Mouse (Mus musculus) layer of hippocampus, adult 18-20 months (tissue): ENCODE measurements around the gene Tead4. TPM values are rescaled to one million over a fixed set of nuclear protein-coding genes. Genes with fewer than 3 reads are reported as not detected.

Source experiments
- DNase-seq, 2 experiments: peaks; one replicate each; pipeline ENCODE4 v3.0.0; 2022; ENCODE audit warnings: low spot score in 2 of 2
- total RNA-seq, 2 experiments: library from RNA; stranded (reverse); gene quantifications; 2 replicates each; pipeline ENCODE4 v1.2.3; 2021

Tead4 gene
- total RNA-seq, 2 experiments from 2014 or later = 0.97 to 1.5 TPM

DNA sequence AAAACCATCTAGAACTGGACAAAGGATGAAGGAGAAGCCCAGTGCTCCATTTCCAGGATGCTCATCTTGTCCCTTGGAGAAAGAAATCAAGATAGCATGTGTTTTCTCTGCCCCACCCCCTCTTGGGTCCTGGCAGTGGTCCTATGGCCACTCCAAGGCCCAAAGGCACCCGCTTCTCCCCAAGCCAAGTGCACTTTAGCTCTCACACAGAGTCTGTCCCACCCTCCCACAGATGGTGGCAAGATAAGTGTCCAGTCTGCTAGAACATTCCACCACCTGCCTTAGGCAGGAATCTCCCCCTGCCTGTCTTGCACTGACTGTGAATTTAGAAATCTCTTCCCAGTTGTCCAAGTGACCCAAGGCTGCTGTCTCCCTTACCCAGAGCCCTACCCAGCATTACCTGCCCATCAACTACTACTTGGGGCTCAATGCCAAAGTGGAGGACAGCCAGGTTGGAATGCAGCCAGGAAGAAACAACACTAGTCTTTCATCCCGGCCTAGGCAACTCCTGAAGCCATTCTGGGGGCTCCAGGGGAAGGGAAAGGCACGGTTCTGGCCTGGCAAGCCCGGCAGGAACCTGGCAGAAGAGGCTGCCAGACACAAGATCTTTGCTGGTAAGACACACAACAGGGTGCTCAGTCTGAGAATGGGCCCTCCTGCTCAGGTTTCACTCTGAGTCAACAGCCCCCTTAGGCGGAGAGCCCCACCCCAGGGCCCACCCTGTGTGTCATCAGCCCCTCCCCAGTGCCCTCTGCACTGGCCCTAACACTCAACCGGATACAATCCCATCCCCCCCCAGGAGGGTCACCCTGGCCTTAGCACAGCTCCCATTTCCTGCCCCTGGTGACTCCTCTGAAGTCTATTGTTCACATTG, 4.5 kb downstream of the Tead4 start:
- no peak for DNase-seq

DNA sequence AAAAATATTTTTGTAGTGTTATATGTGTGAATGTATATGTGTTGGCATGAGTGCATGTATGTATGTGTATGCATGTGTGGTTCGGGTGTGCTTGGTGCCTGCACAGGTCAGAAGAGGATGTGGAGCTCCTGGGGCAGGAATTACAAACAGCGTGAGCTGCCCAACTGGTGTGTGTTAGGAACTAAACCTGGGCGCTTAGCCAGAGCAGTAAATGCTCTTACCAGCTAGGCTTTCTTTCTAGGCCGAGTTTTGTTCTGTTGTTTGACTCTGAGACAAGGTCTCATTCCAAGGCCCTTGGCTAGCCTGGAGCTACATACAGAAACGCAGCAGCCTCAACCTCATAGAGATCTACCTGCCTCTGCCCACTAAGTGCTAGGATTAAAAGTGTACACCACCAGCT, 9.3 kb downstream of the Tead4 start:
- DNase-seq = no peak

DNA sequence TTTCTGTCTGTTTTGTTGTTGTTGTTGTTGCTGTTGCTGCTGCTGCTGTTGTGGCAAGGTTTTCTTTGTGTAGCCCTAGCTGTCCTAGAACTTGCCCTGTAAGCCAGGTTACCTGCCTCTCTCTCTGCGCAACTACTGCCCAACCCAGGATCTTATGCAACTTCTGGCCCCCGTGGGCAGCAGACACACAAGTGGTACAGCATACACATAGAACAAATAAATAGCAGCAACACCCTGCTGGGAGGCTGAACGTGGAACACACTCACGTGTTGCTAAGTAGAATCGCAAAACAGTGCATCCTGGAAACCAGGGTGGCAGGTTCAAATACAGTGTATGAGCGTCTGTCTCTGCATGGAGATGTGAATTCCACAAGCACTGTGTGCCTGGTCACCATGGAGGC, 11.9 kb downstream of the Tead4 start:
- DNase-seq = no peak

DNA sequence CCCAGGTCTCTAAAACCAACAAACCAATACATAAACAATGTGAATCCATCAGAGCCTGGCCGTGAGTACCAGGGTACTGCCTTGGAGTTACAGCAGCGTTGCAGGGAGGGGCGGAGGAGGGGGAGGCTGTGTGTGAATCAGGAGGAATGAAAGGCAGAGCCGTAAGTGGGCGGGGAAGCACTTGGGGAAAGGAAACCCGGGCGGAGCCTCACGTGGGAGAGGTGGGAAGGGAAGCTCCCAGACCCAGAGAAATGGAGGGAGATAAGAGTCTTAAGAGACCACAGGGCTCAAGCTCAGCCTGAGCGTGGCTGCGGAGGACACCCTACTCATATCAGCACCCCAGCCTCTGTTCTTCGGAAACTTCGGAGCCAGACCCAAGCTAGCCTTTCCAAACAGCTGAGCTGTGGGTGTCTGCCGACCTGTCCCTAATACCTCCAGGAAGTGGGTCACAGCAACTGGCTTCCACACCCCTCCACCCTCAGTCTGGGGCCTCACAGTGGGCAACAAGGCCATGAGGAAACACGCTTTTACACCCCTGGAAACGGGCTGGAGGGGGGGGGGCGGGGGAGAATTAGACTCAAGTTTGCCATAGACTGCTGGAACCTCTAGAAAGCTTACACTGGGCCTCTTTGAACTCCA, 14.7 kb downstream of the Tead4 start:
- peak in 1 of 2 experiments; percentile 21 for DNase-seq

DNA sequence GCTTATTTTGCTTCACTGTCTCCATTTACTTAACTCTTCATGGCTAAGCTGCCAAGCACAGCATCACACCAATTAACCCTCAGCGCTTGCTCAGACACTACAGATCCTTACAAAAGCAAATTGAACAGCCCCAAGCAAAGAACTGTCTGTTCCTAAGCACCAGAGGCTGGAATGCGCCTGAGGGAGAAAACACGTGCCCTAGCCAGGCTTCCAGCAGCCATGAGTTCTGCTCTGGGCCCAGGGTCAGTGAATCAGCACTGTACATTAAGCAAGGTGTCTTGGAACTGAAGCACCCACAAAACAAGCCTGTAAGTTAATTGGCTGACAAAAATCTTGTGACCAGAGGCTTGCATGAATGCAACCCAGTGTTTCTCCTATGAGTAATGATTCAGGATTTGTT, 18.5 kb downstream of the Tead4 start:
- DNase-seq = no peak

DNA sequence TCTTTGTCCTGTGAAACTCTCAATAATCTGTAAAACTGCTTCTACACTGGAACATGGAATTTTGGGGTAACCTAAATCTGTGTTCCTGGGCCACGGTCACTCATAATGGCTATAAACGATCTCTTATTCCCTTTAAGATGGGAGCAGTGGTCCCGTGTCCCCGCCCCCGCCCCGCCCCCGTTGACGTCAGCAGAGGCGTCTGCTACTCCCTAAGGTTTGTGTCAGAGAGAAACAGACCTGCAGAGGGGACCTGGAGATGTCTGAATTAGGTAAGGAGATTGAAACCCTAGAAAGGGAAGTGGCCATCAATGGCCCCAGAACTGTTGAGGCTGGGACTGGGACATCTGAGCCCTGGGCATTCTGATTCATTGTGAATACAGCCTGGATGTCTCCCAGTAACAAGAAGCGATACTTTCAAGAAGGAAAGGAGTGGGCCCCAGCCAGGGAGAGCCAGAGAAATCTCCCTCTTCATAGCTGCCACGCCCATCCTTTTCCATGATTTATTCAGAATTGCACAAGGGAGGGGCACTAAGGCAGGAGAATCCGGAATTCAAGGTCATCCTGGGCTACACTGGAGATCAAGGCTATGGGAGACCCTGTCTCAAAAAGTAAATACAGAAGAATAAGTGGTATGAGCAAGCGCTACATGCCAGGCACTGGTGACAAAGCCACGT, 20.0 kb downstream of the Tead4 start:
- DNase-seq = no peak

DNA sequence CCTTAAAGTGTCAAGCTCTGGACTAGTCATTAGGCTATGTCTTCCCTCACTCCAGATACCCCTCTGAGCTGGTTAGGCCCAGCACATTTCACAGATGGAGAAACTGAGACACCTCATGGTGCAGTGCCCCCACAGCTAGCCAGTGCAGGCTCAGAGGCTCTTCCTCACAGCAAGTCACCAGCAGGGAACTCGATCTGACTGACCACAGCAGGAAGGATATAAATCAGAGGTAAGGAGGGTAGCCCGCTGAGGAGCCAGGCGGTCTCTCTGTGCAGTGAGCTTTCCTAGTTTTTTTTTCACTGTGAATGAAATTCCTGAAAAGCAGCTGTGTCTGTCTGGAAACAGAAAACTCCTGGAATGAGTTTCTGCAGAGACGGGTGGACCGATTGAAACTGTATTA, 21.0 kb downstream of the Tead4 start:
- DNase-seq = no peak

DNA sequence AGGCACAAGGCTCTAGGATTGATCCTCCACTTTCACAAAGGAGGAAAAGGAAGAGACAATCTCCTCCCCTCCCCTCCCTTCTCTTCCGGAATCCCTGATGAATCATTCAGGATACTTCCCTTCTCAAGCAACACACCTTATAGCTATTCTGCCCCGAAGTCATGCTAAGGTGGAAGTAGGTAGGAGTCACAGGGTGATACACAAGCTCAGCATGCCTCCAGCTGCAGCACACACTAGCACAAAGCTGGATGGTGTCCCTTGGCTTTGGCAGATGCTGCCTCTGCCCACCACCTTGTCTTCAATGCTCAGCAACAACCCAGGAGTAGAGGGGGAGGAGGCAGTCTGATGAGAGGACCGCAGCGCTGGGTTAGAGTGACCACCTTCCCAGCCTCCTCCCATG, 21.5 kb downstream of the Tead4 start:
- DNase-seq = no peak

DNA sequence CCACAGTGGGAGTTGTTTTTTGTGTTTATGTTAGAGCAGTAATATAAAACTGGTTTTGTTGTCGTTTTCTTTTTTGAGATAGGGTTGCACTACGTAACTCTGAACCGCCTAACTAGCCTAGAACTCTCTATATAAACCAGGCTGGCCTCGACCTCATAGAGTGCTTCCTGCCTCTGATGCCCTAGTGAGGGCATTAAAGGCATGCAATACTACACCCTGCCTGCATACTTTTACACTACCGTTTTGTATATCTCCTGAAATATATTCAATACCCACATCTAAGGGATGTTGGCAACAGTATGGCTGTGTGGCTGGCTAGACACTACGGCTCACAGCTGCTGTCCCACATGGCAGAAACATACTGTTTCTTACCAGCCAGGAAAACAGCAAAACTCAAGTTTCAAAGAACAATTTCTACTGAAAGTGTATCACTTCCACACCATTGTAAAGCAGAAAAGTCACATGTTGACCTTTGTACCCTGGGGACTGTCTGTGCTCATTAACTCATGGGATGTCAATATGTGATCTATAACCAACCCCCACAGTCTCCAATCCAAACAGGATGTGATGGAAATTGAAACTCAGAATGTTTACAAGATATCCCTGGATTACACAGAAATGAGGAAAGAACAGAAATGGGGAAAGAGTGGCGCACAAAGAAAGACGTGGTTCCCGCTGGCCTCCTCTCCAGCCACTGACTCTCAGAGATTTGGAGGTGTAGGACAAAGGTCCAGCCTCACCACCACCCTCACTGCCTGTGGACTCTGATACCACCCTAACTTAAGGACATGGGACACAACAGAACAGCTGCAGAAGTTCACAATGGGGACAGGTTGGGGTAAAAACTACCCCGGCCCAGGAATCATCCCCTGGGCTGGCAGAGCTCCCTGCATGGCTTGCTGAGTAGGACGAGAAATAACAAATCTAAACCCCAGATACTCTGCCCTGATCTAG, 23.2 kb downstream of the Tead4 start:
- DNase-seq = peak; percentile 60 to 74

DNA sequence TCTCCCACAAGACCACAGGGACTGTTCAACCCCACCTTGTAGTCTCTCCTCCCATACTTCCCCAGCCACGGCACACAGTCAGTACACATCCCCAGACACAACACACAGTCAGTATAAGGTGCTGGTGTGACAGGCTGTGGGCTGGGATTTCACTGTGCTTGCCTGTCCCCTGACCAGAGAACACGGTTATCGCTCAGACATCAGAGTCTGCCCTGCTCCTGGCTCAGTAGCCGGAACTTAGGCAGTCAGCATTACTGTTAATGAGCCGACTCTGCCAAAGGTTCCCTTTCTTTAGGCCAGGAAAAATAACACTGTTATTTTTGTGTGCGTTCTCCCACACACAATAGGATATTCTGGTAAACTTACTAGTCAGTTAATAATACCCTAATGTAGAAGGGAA, 24.3 kb downstream of the Tead4 start:
- DNase-seq = no peak

DNA sequence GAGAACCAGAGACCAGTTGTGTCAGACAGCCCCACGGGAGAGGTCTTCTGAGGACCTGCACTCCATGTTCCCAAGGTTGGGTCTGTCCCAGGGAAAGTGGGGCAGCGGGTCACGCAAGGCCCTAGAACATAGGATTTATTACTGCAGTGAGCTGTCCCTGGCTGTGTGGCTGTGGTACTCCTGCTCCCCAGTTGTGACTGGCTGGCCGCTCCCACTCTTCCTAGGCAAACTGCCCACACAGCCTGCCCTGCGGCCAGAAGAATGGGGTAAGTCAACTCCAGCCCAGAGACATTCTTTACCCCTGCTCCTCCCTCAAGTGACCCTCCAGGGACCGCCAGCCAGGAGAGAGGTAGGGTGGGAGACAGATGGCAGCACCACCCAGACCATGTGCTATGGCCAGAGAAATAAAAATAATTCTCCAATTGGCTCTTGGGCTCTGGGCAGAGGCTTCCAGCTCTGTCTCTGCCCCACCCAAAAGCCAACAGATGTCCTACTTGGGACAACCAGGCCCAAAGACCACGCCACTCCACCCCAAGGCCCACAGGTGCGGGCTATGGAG, 25.0 kb downstream of the Tead4 start:
- DNase-seq = no peak

DNA sequence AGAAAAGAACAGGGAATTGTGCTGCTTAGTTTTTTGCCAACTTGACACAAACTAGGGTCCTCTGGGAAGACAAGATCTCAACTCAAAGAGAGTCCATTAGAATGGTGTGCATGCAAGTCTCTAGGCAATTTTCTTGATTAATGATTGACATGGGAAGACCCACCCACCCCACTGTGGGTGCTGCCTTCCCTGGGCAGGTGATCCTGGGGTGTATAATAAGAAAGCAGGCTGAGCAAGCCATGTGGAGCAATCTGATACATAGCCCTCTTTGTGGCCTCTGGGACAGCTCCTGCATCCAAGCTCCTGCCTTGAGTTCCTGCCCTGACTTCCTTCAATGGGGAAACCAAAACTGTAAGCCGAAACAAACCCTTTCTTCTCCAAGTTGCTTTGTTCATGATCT, 27.1 kb downstream of the Tead4 start:
- DNase-seq = no peak

DNA sequence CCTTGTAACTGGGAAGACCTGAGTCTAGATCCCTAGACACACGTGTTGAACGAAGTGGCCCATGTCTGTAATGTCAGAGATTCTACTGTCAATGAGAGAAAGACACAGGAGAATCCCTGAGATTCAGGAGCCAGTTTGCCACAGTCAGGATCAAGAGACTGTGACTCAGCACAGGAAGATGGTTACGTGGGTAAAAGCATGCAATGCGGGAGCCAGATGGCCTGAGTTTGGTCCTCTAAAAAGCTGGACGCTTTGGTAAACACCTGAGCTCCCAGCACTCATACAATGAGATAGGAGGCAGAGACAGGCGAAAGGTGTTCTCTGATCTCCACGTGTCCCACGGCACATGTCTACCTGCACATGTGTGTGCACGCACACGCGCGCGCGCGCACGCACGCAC, 27.9 kb downstream of the Tead4 start:
- DNase-seq = no peak

DNA sequence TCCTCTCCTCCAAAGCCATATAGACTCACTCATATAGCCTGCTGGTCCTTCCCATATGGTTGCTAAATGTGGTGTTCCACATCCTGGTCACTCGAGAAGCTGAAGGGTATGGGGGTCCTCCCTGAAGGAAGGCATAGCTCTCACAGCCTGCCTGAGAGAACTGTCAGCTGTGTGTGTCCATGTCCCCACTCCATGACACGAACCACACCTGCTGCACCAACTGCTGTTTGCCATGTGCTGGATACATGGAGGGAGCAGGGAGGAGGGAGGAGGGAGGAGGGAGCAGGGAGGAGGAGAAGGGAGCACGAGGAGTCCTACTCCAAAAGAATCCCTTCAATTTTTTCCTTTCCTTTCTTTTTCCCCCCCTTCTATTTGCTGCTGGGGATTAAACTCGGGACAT, 30.8 kb downstream of the Tead4 start:
- no peak for DNase-seq

DNA sequence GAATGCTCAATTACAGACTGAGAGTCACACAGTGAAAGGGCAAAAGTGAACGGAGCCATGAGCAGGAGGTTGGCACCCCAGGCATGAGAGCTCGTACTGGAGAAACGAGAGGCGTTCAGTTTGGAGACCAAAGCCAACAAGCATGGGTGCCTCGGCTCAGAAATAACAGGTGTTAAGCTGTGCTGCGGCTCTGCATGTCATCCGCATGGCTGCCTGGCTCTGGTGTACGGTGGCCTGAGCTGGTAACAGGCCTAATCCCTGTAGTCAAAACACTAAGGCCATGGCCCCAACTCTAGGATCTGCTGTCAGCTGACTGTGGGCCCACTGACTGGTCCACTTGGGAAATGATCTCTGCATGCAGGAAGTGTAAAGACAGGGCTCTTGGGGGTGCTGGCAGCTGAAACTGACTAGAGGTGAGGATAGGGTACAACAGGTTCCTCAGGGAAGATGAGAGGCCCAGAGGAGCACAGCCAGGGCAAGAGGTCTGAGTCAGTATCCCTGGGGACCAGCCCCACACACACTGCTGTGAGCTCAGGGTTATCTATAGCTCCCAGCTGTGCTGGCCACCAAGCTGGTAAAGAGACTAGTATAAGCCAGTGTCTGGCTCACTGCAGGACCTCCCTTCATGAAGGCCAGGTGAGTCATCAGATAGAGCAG, 35.6 kb downstream of the Tead4 start:
- DNase-seq = no peak

DNA sequence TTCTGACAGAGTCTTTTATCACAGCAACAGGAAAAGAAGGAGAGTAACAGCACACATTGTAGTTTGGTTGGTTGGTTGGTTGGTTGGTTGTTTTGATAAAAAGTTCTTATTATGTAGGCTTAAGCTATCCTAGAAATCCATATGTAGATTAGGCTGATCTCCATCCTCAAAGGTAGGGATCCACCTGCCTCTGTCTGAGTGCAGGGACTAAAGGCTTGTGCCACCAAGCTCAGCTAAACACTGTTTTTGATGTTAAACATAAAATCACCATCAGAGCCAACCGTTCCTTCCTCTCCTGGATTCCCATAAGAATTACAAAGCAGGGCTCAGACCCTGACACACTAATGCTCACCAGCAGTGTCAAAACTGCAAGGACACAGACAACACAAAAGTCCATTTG, 39.1 kb downstream of the Tead4 start:
- DNase-seq = no peak

DNA sequence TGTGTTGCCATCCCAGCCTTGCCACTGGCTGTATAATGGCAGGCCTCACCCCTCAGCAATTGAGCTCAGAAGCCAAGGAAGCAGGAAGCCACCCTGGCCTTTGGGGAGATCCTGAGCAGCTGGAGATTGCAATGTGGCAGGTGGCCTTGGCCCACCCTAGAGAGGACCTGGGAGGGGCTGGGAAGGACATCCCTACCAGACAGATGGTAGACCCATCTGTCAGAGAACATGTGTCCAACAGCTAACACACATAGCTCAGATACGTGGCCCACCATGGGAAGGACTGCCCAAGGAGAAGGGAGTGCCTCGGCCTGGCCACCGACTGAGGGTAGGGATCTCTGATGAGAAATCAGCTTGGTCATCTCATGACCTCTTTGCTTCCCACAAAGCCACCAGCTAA, 41.4 kb downstream of the Tead4 start:
- DNase-seq = no peak

DNA sequence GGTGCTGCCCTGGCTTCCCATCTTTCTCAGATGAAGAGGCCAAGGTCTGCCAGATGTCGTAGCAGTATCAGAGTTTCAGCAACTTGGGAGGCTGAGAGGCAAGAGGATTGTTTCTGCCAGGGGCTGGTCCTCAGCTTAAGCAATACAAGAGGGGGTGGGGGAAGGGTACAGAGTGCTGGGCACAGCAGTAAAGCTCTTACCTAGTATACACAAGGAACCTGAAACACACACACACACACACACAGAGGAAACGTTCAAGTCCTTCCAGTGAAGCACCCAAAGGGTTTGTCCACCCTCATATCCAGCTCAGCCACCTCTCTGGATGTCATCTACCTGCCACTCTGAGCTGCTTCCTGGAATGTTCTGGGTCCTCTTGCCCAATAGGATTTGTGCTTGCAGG, 44.7 kb downstream of the Tead4 start:
- no peak for DNase-seq

DNA sequence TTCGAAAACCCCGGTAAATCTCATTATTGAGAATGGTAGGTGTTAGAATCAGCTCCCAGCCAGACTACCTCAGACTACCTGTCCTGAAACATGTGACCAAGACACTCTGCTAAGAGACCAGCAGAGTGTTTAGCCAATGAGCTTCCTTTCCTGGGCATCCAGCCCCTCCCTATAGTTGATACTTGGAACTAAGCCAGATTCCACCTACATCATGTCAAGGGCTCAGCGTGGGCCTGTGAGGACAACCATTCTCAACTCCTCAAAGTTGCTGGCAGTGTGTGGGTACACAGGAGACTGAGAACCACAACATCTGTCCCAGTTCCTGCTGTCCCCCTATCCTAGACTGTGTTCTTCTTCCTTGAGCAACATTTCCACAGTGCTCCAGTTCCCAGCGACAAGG, 45.3 kb downstream of the Tead4 start:
- no peak for DNase-seq

DNA sequence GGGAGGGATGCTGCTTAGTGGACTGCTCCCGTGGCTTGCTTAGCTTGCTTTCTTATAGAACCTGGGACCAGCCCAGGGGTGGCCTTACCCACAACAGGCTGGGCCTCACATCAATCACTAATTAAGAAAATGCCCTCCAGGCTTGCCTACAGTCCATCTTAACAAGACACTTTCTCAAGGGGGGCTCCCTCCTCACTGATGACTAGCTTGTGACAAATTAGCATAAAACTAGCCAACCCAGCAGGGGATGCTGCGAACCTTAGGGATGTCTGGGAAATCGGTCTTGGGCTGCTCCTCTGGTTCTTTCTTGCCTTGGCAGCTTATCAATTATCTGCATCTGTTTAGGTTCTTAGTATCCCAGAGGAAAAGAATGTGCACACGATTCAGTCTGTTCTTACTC, 46.1 kb downstream of the Tead4 start:
- no peak for DNase-seq
